Mouse (Mus musculus) stomach, embryonic 14.5 days (tissue): ENCODE results near the gene Cplx1. TPM values are rescaled to one million over a fixed set of nuclear protein-coding genes. Genes with fewer than 3 reads are reported as not detected.

Experiments used
- polyA plus RNA-seq: library from polyadenylated mRNA; unstranded; fragments of >200 nt; fragmentation: Nextera tagmentation; extraction: Ambion mirVana; gene quantifications from 2 replicates; pipeline ENCODE4 v1.2.1, GENCODE M21; 2014

Gene Cplx1
- polyA plus RNA-seq, 1 experiment from 2014 or later, result 4.7 TPM

Other genes starting within 250 kb of the Cplx1 start
- gene Pigg, start 237.4 kb downstream of the Cplx1 start, polyA plus RNA-seq, result 3.1 and 3.8 TPM in 2 replicates
- not detected in 2 replicates for gene Gm42517, start 182.1 kb downstream of the Cplx1 start, polyA plus RNA-seq
- 0.62 TPM in 1 of 2 replicates, not detected in the other for gene Pde6b, start 161.6 kb downstream of the Cplx1 start, polyA plus RNA-seq
- gene Atp5k, start 115.6 kb downstream of the Cplx1 start, polyA plus RNA-seq, result 402 and 448 TPM in 2 replicates
- 0.29 and 0.54 TPM in 2 replicates for gene Mfsd7a, start 101.1 kb downstream of the Cplx1 start, polyA plus RNA-seq
- gene Pcgf3, start 88.8 kb downstream of the Cplx1 start, polyA plus RNA-seq, result 27.2 and 34.0 TPM in 2 replicates
- 49.9 and 50.4 TPM in 2 replicates for gene Gak, start 79.7 kb upstream of the Cplx1 start, polyA plus RNA-seq
- 34.3 and 35.2 TPM in 2 replicates for gene Tmem175, start 79.7 kb upstream of the Cplx1 start, polyA plus RNA-seq
- 13.4 and 18.0 TPM in 2 replicates for gene Idua, start 110.3 kb upstream of the Cplx1 start, polyA plus RNA-seq
- 9.1 and 11.6 TPM in 2 replicates for gene Dgkq, start 119.6 kb upstream of the Cplx1 start, polyA plus RNA-seq
- 1.1 and 1.9 TPM in 2 replicates for gene Slc26a1, start 125.5 kb upstream of the Cplx1 start, polyA plus RNA-seq
- gene Fgfrl1, start 142.4 kb upstream of the Cplx1 start, polyA plus RNA-seq, result 13.0 and 17.1 TPM in 2 replicates
- not detected in 2 replicates for gene Rnf212, start 225.0 kb upstream of the Cplx1 start, polyA plus RNA-seq
- not detected in 2 replicates for gene Tmed11, start 245.3 kb upstream of the Cplx1 start, polyA plus RNA-seq